Mouse (Mus musculus) lung, embryonic 16.5 days (tissue): ENCODE data around the gene Hbb-bs. TPM values are rescaled to one million over a fixed set of nuclear protein-coding genes. Genes with fewer than 3 reads are reported as not detected.

ENCODE experiments used
- ATAC-seq: fragments of 200-750 bp; cut with Nextera tagmentation; 2 replicates; pipeline ENCODE4 v1.8.0; 2017; ENCODE audit warnings: low read depth, mild to moderate bottlenecking, moderate library complexity
- H3K27ac ChIP-seq: fragments of 300-500 bp; sonication (generic); 2 replicates; pipeline ENCODE4 v1.5.1; 2014; ENCODE audit warnings: mild to moderate bottlenecking, control low read depth, low read length
- H3K27me3 ChIP-seq: fragments of 300-500 bp; sonication (generic); 2 replicates; pipeline ENCODE4 v1.6.1; 2014; ENCODE audit warnings: low read depth, low read length, mixed read lengths; ENCODE audit not compliant: control insufficient read depth, insufficient read depth
- H3K36me3 ChIP-seq: fragments of 300-500 bp; sonication (generic); 2 replicates; pipeline ENCODE4 v1.6.1; 2014; ENCODE audit warnings: low read length; ENCODE audit not compliant: control insufficient read depth, insufficient read depth
- H3K4me1 ChIP-seq: fragments of 300-500 bp; sonication (generic); replicated peaks from 2 replicates; pipeline ENCODE4 v1.6.1; 2014; ENCODE audit warnings: low read length, mixed read lengths; ENCODE audit not compliant: control insufficient read depth, insufficient read depth
- H3K4me2 ChIP-seq: fragments of 300-500 bp; sonication (generic); 2 replicates; pipeline ENCODE4 v1.6.1; 2014; ENCODE audit warnings: low read depth, low read length, control low read depth
- H3K4me3 ChIP-seq: fragments of 300-500 bp; sonication (generic); 2 replicates; pipeline ENCODE4 v1.5.1; 2014; ENCODE audit warnings: mild to moderate bottlenecking, low read length, control low read depth
- H3K9ac ChIP-seq: fragments of 300-500 bp; sonication (generic); 2 replicates; pipeline ENCODE4 v1.6.1; 2014; ENCODE audit warnings: low read length, control low read depth
- H3K9me3 ChIP-seq: fragments of 300-500 bp; sonication (generic); 2 replicates; pipeline ENCODE4 v1.6.1; 2016; ENCODE audit warnings: low read length; ENCODE audit not compliant: control insufficient read depth
- WGBS: fragments of 180-500 bp; shearing (Covaris S2); extraction: QIAGEN DNeasy Blood & Tissue Kit; methylation state at CpG from one replicate; pipeline ENCODE4 v1.1.7; 2014; 5-methylcytosine and 5-hydroxymethylcytosine counted together
- polyA plus RNA-seq: library from polyadenylated mRNA; unstranded; fragments of >200 nt; fragmentation: Nextera tagmentation; extraction: Ambion mirVana; gene quantifications from 2 replicates; pipeline ENCODE4 v1.2.1, GENCODE M21; 2015

Gene Hbb-bs
- 15,216 and 18,375 TPM in 2 replicates for polyA plus RNA-seq

GRCm38 (mm10) chr7:103827808-103828207 lies at the start of gene Hbb-bs:
Gene Hbb-bs (minus strand): TSS chr7:103828096.
- H3K9me3 ChIP-seq: no peaks in the 10 kb centered on the region
- H3K36me3 ChIP-seq: no peaks in the 10 kb centered on the region
- ATAC-seq: no peak
- H3K4me1 ChIP-seq: no peaks in the 10 kb centered on the region
- no peak within 1 kb of the TSS for H3K9ac ChIP-seq
- H3K4me2 ChIP-seq: no peak within 1 kb of the TSS
- H3K27me3 ChIP-seq: no peaks in the 10 kb centered on the region
- WGBS: 88% methylated on average over 4 of the region's 4 CpGs
- H3K4me3 ChIP-seq: no peak within 1 kb of the TSS
- H3K27ac ChIP-seq: no peak within 1 kb of the TSS

GRCm38 (mm10) chr7:103877093-103877492 lies 49.2 kb upstream of the Hbb-bs start:
- no peak for ATAC-seq
- Histone ChIP-seq H3K27ac (no peak overlapping the region), H3K36me3 (no peaks in the 10 kb centered on the region), H3K4me1 (no peaks in the 10 kb centered on the region), H3K4me2 (no peak overlapping the region), H3K27me3 (no peaks in the 10 kb centered on the region), H3K9ac (no peak overlapping the region), H3K4me3 (no peak overlapping the region), H3K9me3 (no peaks in the 10 kb centered on the region)
- WGBS: 62% methylated on average over 2 of the region's 2 CpGs

DNA sequence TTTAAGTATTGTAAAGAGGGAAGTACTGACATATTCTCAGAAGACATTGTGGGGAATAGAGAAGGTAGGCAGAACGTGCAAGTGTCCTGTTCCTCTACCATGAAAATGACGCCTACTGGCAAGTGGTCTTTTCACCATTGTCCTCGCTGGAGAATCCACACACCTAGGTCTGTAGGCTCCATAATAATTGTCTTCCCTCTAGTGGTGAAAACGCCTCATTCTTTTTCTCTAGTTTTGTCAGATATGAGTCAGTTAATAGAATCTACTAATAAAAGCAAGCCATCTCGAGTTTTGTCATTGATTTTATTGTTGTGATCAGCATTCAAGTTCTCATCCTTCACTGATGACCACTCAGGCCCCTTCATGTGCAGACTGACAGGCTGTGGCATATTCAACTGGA lies 46.6 kb upstream of the Hbb-bs start:
- no peaks in the 10 kb centered on the region for H3K4me1 ChIP-seq
- H3K9ac ChIP-seq: no peak overlapping the region
- H3K4me2 ChIP-seq: no peak overlapping the region
- no peaks in the 10 kb centered on the region for H3K36me3 ChIP-seq
- ATAC-seq: no peak
- H3K4me3 ChIP-seq: no peak overlapping the region
- no peak overlapping the region for H3K27ac ChIP-seq
- H3K9me3 ChIP-seq: no peaks in the 10 kb centered on the region
- WGBS: 37% methylated on average over 5 of the region's 5 CpGs
- H3K27me3 ChIP-seq: no peaks in the 10 kb centered on the region

- Histone ChIP-seq H3K9me3 (no peaks in the 10 kb centered on the region), H3K9ac (no peak overlapping the region), H3K27ac (no peak overlapping the region), H3K4me3 (no peak overlapping the region), H3K4me2 (no peak overlapping the region), H3K36me3 (no peaks in the 10 kb centered on the region), H3K27me3 (no peaks in the 10 kb centered on the region), H3K4me1 (no peaks in the 10 kb centered on the region)
- WGBS: 3% methylated on average over 1 of the region's 1 CpGs
- ATAC-seq: no peak
Measured at GRCm38 (mm10) chr7:103873064-103873463, 45.2 kb upstream of the Hbb-bs start.

GRCm38 (mm10) chr7:103870667-103871066 lies 42.8 kb upstream of the Hbb-bs start:
- no peaks in the 10 kb centered on the region for H3K27me3 ChIP-seq
- ATAC-seq: no peak
- H3K4me1 ChIP-seq: no peaks in the 10 kb centered on the region

DNA sequence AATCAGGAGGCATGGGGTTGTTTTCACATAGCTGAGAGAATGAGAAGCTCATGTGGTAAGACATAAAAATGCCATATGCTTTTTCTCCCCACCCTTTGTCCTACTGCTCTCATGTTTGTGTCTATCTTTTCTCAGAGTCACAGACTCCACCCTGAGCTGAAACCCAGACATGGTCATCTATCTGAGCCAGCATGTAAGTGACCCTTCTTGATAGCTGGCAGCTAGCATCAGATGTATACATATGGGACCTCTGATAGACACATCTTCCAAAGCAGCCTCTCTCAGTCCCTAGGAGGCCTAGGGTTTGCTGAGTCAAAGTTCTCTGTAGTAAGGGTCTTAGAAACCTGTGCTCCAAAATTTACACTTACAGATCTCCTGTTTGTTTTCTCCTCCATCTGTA lies 37.8 kb upstream of the Hbb-bs start:
- no peaks in the 10 kb centered on the region for H3K4me1 ChIP-seq
- no peak overlapping the region for H3K27ac ChIP-seq
- no peaks in the 10 kb centered on the region for H3K36me3 ChIP-seq
- ATAC-seq: no peak
- H3K9ac ChIP-seq: no peak overlapping the region
- no peak overlapping the region for H3K4me3 ChIP-seq
- no peaks in the 10 kb centered on the region for H3K27me3 ChIP-seq
- H3K4me2 ChIP-seq: no peak overlapping the region
- H3K9me3 ChIP-seq: no peaks in the 10 kb centered on the region

More at GRCm38 (mm10) chr7:103870667-103871066, 42.8 kb upstream of the Hbb-bs start:
- no peaks in the 10 kb centered on the region for H3K36me3 ChIP-seq
- no peak overlapping the region for H3K4me2 ChIP-seq
- H3K9ac ChIP-seq: no peak overlapping the region
- H3K4me3 ChIP-seq: no peak overlapping the region
- no peaks in the 10 kb centered on the region for H3K9me3 ChIP-seq
- H3K27ac ChIP-seq: no peak overlapping the region

DNA sequence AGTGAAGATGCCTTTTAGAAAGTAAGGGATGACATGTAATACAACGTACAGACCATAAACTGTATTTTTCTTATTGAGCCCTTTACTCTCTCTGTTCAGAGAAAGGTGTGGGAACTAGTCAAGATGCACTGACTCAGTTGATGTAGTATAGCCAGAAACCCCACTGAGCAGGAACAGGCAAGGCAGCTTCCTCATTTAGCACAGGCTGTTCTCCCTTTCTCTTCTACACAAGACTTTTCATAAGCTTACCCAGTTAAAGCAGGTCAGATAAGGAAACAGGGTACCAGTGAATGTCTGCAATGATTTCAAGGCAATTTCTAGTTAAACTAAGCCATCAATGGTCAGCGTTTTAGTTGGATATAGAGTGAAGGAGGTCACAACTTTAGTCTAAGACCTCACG lies 33.6 kb upstream of the Hbb-bs start:
- no peaks in the 10 kb centered on the region for H3K9me3 ChIP-seq
- H3K36me3 ChIP-seq: no peaks in the 10 kb centered on the region
- ATAC-seq: no peak
- H3K4me1 ChIP-seq: no peaks in the 10 kb centered on the region
- H3K4me3 ChIP-seq: no peak overlapping the region
- 64% methylated on average over 3 of the region's 3 CpGs for WGBS
- no peaks in the 10 kb centered on the region for H3K27me3 ChIP-seq
- H3K27ac ChIP-seq: no peak overlapping the region
- no peak overlapping the region for H3K9ac ChIP-seq
- no peak overlapping the region for H3K4me2 ChIP-seq

DNA sequence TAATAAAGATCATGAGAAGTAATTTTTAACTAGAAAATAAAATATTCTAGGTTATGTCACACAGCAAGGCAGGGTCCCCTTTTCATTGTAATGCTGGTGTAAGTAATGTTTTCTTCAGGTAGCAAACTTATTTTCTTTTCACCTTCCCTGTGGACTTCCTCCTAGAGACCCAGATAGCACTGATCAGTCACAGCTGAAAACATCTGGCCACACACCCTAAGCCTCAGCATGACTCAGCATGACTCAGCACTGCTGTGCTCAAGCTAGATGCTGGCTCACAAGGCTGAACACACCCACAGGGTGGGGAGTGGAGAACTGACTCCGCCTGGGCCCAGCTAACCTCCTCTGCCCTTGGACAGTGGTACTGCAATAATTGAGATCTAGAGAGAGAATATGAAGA lies 33.0 kb upstream of the Hbb-bs start:
- no peak for ATAC-seq

GRCm38 (mm10) chr7:103859076-103859475 lies 31.2 kb upstream of the Hbb-bs start:
- Histone ChIP-seq H3K9me3 (no peaks in the 10 kb centered on the region), H3K36me3 (no peaks in the 10 kb centered on the region), H3K9ac (no peak overlapping the region), H3K27me3 (no peaks in the 10 kb centered on the region), H3K4me3 (no peak overlapping the region), H3K27ac (no peak overlapping the region), H3K4me2 (no peak overlapping the region), H3K4me1 (no peaks in the 10 kb centered on the region)
- no peak for ATAC-seq
- 44% methylated on average over 2 of the region's 2 CpGs for WGBS

More for the DNA sequence above, 33.0 kb upstream of the Hbb-bs start:
- Histone ChIP-seq H3K27ac (no peak overlapping the region), H3K4me3 (no peak overlapping the region), H3K36me3 (no peaks in the 10 kb centered on the region), H3K4me1 (no peaks in the 10 kb centered on the region), H3K9ac (no peak overlapping the region), H3K27me3 (no peaks in the 10 kb centered on the region), H3K4me2 (no peak overlapping the region), H3K9me3 (no peaks in the 10 kb centered on the region)
- WGBS: 36% methylated on average over 1 of the region's 1 CpGs

GRCm38 (mm10) chr7:103854669-103855068 lies 26.8 kb upstream of the Hbb-bs start:
- no peak overlapping the region for H3K9ac ChIP-seq
- 45% methylated on average over 1 of the region's 1 CpGs for WGBS
- H3K9me3 ChIP-seq: no peaks in the 10 kb centered on the region
- H3K27ac ChIP-seq: no peak overlapping the region
- ATAC-seq: no peak
- H3K4me1 ChIP-seq: no peaks in the 10 kb centered on the region
- H3K4me3 ChIP-seq: no peak overlapping the region
- H3K36me3 ChIP-seq: no peaks in the 10 kb centered on the region
- no peaks in the 10 kb centered on the region for H3K27me3 ChIP-seq
- H3K4me2 ChIP-seq: no peak overlapping the region
